Mouse (Mus musculus) liver, postnatal 0 days (tissue): Measurements from ENCODE around the gene Tsg101.

Source experiments
- CTCF ChIP-seq: sonication (generic); IDR thresholded peaks from 2 replicates; pipeline ENCODE4 v1.5.1; 2016; ENCODE audit warnings: antibody characterized with exemption, low read depth
- EP300 ChIP-seq: IDR thresholded peaks from 2 replicates; pipeline ENCODE4 v1.6.1; 2016; ENCODE audit warnings: antibody characterized with exemption, low read depth, mild to moderate bottlenecking

DNA sequence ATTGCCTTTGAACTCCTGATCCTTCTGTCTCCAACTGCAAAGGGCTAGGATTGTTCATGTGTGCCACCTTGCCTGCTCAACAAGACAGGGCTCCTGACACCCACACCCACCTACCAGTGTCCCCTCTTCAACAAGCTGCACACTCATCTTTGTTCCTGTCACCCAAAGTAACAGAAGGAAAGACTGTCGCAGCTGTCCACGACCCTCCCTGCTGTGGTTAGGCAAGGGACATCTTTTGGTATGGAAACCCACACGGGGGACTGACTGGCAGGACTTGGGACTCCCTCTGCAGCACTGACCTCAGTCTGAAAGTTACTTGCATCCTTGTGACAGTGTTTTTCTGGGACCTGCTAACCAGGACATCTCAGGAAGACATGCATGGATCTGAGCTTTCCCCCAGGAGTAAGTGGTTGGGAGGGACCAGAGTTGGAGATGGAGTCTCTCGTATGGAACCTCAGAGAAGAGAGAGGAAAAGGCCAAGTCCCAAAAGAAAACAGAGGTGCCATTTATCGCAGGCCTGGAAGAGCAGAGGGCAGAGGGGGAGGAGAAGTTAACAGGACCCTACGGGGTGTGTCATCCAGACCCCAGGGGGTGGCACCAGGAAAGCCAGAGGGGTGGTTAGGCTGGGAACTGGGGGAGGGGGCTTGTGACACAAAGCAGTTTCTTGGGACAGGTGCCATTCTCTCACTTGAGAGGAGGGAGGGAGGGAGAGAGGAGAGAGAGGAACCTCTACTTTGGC is 78.8 kb downstream of the Tsg101 start, which contains the start of gene Ldha:
- TF ChIP-seq CTCF: no peak
- TF ChIP-seq EP300: no peak
